Mouse (Mus musculus) B cell, adult 2 months (primary cell): ENCODE results near the gene Dusp23.
A peak's percentile ranks its signal among the peaks of the same experiment; 100 is the strongest.

Source experiments
- DNase-seq, 2 experiments: peaks; one replicate each; pipeline ENCODE4 v3.0.0; 2022

Dusp23 gene

GRCm38 (mm10) chr1:172632451-172633326 lies at the start of gene Dusp23:
TSS of gene Dusp23 (minus strand) at chr1:172632962.
- peak; percentile 94 to 96 for DNase-seq

GRCm38 (mm10) chr1:172680742-172681141 lies 48.0 kb upstream of the Dusp23 start:
- DNase-seq: no peak

GRCm38 (mm10) chr1:172670716-172671115 lies 38.0 kb upstream of the Dusp23 start:
- peak in 1 of 2 experiments; percentile 5 for DNase-seq

- no peak for DNase-seq
These were observed 34.8 kb upstream of the Dusp23 start for GRCm38 (mm10) chr1:172667597-172667996.

GRCm38 (mm10) chr1:172665457-172665856 lies 32.7 kb upstream of the Dusp23 start:
- DNase-seq: no peak

- DNase-seq: no peak
These were observed 26.9 kb upstream of the Dusp23 start for GRCm38 (mm10) chr1:172659688-172660087.

- no peak for DNase-seq
These were observed 24.5 kb upstream of the Dusp23 start for GRCm38 (mm10) chr1:172657266-172657665.

- no peak for DNase-seq
These were observed 21.1 kb upstream of the Dusp23 start for GRCm38 (mm10) chr1:172653900-172654299.

GRCm38 (mm10) chr1:172652040-172652662 lies 19.4 kb upstream of the Dusp23 start:
- no peak for DNase-seq

GRCm38 (mm10) chr1:172651288-172651987 lies 18.7 kb upstream of the Dusp23 start:
- DNase-seq: no peak

- DNase-seq: peak; percentile 35 to 47
These were observed 17.9 kb upstream of the Dusp23 start for GRCm38 (mm10) chr1:172650519-172651287.

- no peak for DNase-seq
These were observed 16.6 kb upstream of the Dusp23 start for GRCm38 (mm10) chr1:172649396-172649795.

GRCm38 (mm10) chr1:172647236-172647635 lies 14.5 kb upstream of the Dusp23 start:
- DNase-seq: no peak

GRCm38 (mm10) chr1:172638781-172639180 lies 6.0 kb upstream of the Dusp23 start:
- no peak for DNase-seq

- no peak for DNase-seq
These were observed 5.0 kb upstream of the Dusp23 start for GRCm38 (mm10) chr1:172637801-172638200.

- DNase-seq: no peak
These were observed 3.5 kb upstream of the Dusp23 start for GRCm38 (mm10) chr1:172636266-172636665.

GRCm38 (mm10) chr1:172635258-172635657 lies 2.5 kb upstream of the Dusp23 start:
- no peak for DNase-seq

- no peak for DNase-seq
These were observed 1.4 kb upstream of the Dusp23 start for GRCm38 (mm10) chr1:172634136-172634535.

- no peak for DNase-seq
These were observed 1.0 kb downstream of the Dusp23 start for GRCm38 (mm10) chr1:172631721-172632120.

- DNase-seq: no peak
These were observed 2.9 kb downstream of the Dusp23 start for GRCm38 (mm10) chr1:172629831-172630230.

- DNase-seq: no peak
These were observed 6.5 kb downstream of the Dusp23 start for GRCm38 (mm10) chr1:172626306-172626705.

GRCm38 (mm10) chr1:172624081-172624480 lies 8.7 kb downstream of the Dusp23 start:
- DNase-seq: no peak

GRCm38 (mm10) chr1:172623599-172623998 lies 9.2 kb downstream of the Dusp23 start:
- no peak for DNase-seq
